Mouse (Mus musculus) embryo, embryonic 10.5 days (tissue): ENCODE data around the gene P3h4.

Experiments
- DNase-seq: peaks from one replicate; pipeline ENCODE4 v3.0.0-alpha.2; 2015; ENCODE audit warnings: low spot score

P3h4 gene

DNA sequence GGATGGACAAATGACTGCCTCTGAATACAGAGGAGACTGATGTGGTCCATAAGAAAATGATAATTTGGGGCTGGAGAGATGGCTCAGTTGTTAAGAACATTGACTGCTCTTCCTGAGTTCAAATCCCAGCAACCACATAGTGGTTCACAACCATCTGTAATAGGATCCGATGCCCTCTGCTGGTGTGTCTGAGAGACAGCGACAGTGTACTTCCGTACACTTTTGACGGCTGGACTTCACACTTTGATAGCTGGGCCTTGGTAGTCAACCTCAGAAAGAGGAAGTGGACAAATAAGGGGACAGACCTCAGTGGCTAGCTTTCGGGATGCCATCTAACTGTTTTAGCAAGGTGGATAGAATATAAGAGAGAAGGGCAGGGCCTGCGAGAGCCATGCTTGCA, 54.5 kb downstream of the P3h4 start:
- no peak for DNase-seq
